Mouse (Mus musculus): ENCODE data around the gene Atf6.

- TF ChIP-seq EP300 (IDR thresholded peaks at IDR 0.05; ENCODE audit: low read depth), result no peak
- no peak for TF ChIP-seq CTCF (IDR thresholded peaks at IDR 0.05; ENCODE audit: low read depth)
These were observed 158.5 kb downstream of the Atf6 start for GRCm38 (mm10) chr1:170709034-170709433.

Data from liver, postnatal 0 days (tissue).